Mouse (Mus musculus) urinary bladder, postnatal 25 days (tissue): ENCODE data around the gene Plekhs1.
"Not testable (repeated sequence)": the region's sequence is repeated elsewhere in the genome, so short reads cannot be mapped to it uniquely, and the experiment has no call there.

Experiments
- DNase-seq: peaks from one replicate; pipeline ENCODE4 v3.0.0; 2022; ENCODE audit warnings: low spot score

The Plekhs1 gene

GRCm38 (mm10) chr19:56519408-56519807, 58.0 kb downstream of the Plekhs1 start:
- DNase-seq = not testable (repeated sequence)

GRCm38 (mm10) chr19:56530529-56530928, 69.1 kb downstream of the Plekhs1 start:
- DNase-seq = not testable (repeated sequence)

- no peak for DNase-seq
These were observed 69.8 kb downstream of the Plekhs1 start for GRCm38 (mm10) chr19:56531251-56531650.

GRCm38 (mm10) chr19:56533291-56534071, 72.0 kb downstream of the Plekhs1 start:
- no peak for DNase-seq

- DNase-seq = no peak
These were observed 72.9 kb downstream of the Plekhs1 start for GRCm38 (mm10) chr19:56534337-56534736.

GRCm38 (mm10) chr19:56535064-56535463, 73.6 kb downstream of the Plekhs1 start:
- DNase-seq = no peak

- DNase-seq = no peak
These were observed 74.3 kb downstream of the Plekhs1 start for GRCm38 (mm10) chr19:56535765-56536164.
